Mouse (Mus musculus): ENCODE results near the gene Timp4.

GRCm38 (mm10) chr6:115251531-115251985 lies 447 bp downstream of the Timp4 start:
- TF ChIP-seq POLR2A (IDR thresholded peaks at IDR 0.05; ENCODE audit: low read depth, low read length) (no peak), CTCF (IDR thresholded peaks at IDR 0.05; ENCODE audit: extremely low read depth, insufficient read depth, insufficient read length, insufficient replicate concordance) (no peak)

Data from spleen, adult 2 months (tissue).